Mouse (Mus musculus) spleen, embryonic (tissue): ENCODE measurements around the gene Abhd17b.
"Not testable (repeated sequence)": the region's sequence is repeated elsewhere in the genome, so short reads cannot be mapped to it uniquely, and the experiment has no call there.

Experiments used
- CTCF ChIA-PET: fragments of 350-600 bp; sonication (Branson Sonifier 250); formaldehyde crosslinking; loops from one replicate; lab custom pipeline; 2022; lab: Charles Lee

Gene Abhd17b

GRCm38 (mm10) chr19:21651664-21652063, 1.3 kb upstream of the Abhd17b start:
- CTCF ChIA-PET = interaction anchor here (1.3 kb wide), 1 partner anchor 68 kb away, joined by 3 read pairs; no protein-coding TSS in a partner anchor

GRCm38 (mm10) chr19:21652285-21653171, 457 bp upstream of the Abhd17b start, which contains the start of gene 1110059E24Rik:
1110059E24Rik (minus strand) TSS chr19:21652976.
- CTCF ChIA-PET = interaction anchor here (1.3 kb wide), 2 partner anchors 48 to 69 kb away, joined by 3 to 4 read pairs; no protein-coding TSS in a partner anchor

- CTCF ChIA-PET = interaction anchor here (0.6 kb wide), 1 partner anchor 19 kb away, joined by 6 read pairs; no protein-coding TSS in a partner anchor
These were observed 1.8 kb downstream of the Abhd17b start for GRCm38 (mm10) chr19:21654788-21655187.

- CTCF ChIA-PET = interaction anchor here (0.6 kb wide), 2 partner anchors 30 to 426 kb away, joined by 3 read pairs; no protein-coding TSS in a partner anchor
These were observed 7.7 kb downstream of the Abhd17b start for GRCm38 (mm10) chr19:21660734-21661133.

- CTCF ChIA-PET = interaction anchor here (0.6 kb wide), 1 partner anchor 11 kb away, joined by 3 read pairs; no protein-coding TSS in a partner anchor
These were observed 10.9 kb downstream of the Abhd17b start for GRCm38 (mm10) chr19:21663756-21664456.

GRCm38 (mm10) chr19:21669650-21670049, 16.7 kb downstream of the Abhd17b start:
- CTCF ChIA-PET = no interaction called here

GRCm38 (mm10) chr19:21674354-21675096, 21.5 kb downstream of the Abhd17b start:
- CTCF ChIA-PET = interaction anchor here (0.6 to 0.7 kb wide), 2 partner anchors 11 to 103 kb away, joined by 3 to 4 read pairs; no protein-coding TSS in a partner anchor

GRCm38 (mm10) chr19:21680091-21680490, 27.1 kb downstream of the Abhd17b start:
- CTCF ChIA-PET = no interaction called here

- CTCF ChIA-PET = no interaction called here
These were observed 28.0 kb downstream of the Abhd17b start for GRCm38 (mm10) chr19:21680986-21681385.

- CTCF ChIA-PET = no interaction called here
These were observed 60.5 kb downstream of the Abhd17b start for GRCm38 (mm10) chr19:21713260-21714031.

GRCm38 (mm10) chr19:21714278-21714883, 61.4 kb downstream of the Abhd17b start:
- CTCF ChIA-PET = no interaction called here

- CTCF ChIA-PET = no interaction called here
These were observed 62.0 kb downstream of the Abhd17b start for GRCm38 (mm10) chr19:21715005-21715442.

GRCm38 (mm10) chr19:21715515-21715914, 62.5 kb downstream of the Abhd17b start:
- CTCF ChIA-PET = no interaction called here

- CTCF ChIA-PET = no interaction called here
These were observed 63.5 kb downstream of the Abhd17b start for GRCm38 (mm10) chr19:21716456-21716855.

- CTCF ChIA-PET = no interaction called here
These were observed 66.2 kb downstream of the Abhd17b start for GRCm38 (mm10) chr19:21719206-21719605.

- CTCF ChIA-PET = no interaction called here
These were observed 68.0 kb downstream of the Abhd17b start for GRCm38 (mm10) chr19:21720950-21721349.

- CTCF ChIA-PET = not testable (repeated sequence)
These were observed 70.3 kb downstream of the Abhd17b start for GRCm38 (mm10) chr19:21723280-21723679.

GRCm38 (mm10) chr19:21723911-21724655, 71.1 kb downstream of the Abhd17b start:
- CTCF ChIA-PET = no interaction called here

- CTCF ChIA-PET = no interaction called here
These were observed 72.2 kb downstream of the Abhd17b start for GRCm38 (mm10) chr19:21725168-21725567.
